ENCODE assay signal across 10 mouse cellular contexts in genomic region chr4:120128033-120128432, GRCm38 (mm10). TPM values are rescaled to one million over a fixed set of nuclear protein-coding genes. Genes with fewer than 3 reads are reported as not detected.
A peak's percentile ranks its signal among the peaks of the same experiment; 100 is the strongest.
DNase-seq lines count a peak whose midpoint lies in the region; TF ChIP-seq lines count a peak whose summit lies in the region.
"Had no signal": no experiment of that assay in that cellular context is flagged by ENCODE, and none has a peak within 500 bp of the region (broad histone marks: within the 10 kb centered on the region; RNA-seq: fewer than 3 reads in every experiment).

No protein-coding gene starts in this region.

- no peak overlapping the region for H3K27ac ChIP-seq in cerebellum, adult 2 months (ENCODE audit: insufficient read depth, low read length)
- H3K27ac ChIP-seq: hindbrain, embryonic 15.5 days had no signal

- intact Hi-C loops in gastrocnemius, postnatal 14 days (cut with DNase I; ENCODE audit: low total_unique reads), result no loop called here

- DNase-seq in lung, adult 18-20 months, result peak; percentile 23 to 48
- no peak for DNase-seq in lung, postnatal 25 days (ENCODE audit: low spot score)
- DNase-seq in adrenal gland, postnatal 10 days, result peak; percentile 85
- DNase-seq in gastrocnemius, postnatal 14 days, result peak; percentile 65
- DNase-seq in lung, postnatal 10 days, result peak; percentile 65
- no peak for DNase-seq in T-cell, adult 2 months (ENCODE audit: low spot score)
- DNase-seq in cerebellum, adult 11 months, result no peak
- DNase-seq in cerebellum, adult 2 months, result no peak

- WGBS in cerebellum, adult 2 months, result 63% methylated on average over 4 of the region's 4 CpGs

- no peak for TF ChIP-seq POLR2A in cerebellum, adult 2 months (IDR thresholded peaks at IDR 0.05; ENCODE audit: borderline replicate concordance, insufficient read depth, low read length)

- no peak overlapping the region for H3K4me3 ChIP-seq in cerebellum, adult 2 months (replicated peaks; ENCODE audit: insufficient read depth, low read depth, low read length)
- H3K4me3 ChIP-seq: hindbrain, embryonic 15.5 days had no signal

- H3K27me3 ChIP-seq in cerebellum, adult 2 months (ENCODE audit: control insufficient read depth, insufficient read depth, low read length), result no peaks in the 10 kb centered on the region
- H3K27me3 ChIP-seq: hindbrain, embryonic 15.5 days had no signal

- H3K4me1 ChIP-seq in cerebellum, adult 2 months (ENCODE audit: control insufficient read depth, insufficient read depth, low read length), result peaks cover 18% of the 10 kb centered on the region
- H3K4me1 ChIP-seq: hindbrain, embryonic 15.5 days had no signal

- no peak for TF ChIP-seq CTCF in cerebellum, adult 2 months (IDR thresholded peaks at IDR 0.05; ENCODE audit: borderline replicate concordance, insufficient read depth, low read depth, low read length)

RNA-seq across cellular contexts. Expression of gene Edn2, which starts 33.0 kb away (rescaled TPM):
- total RNA-seq in adrenal gland, postnatal 10 days (2021), result not detected
- not detected for total RNA-seq in gastrocnemius, postnatal 14 days (2021)
- 0.11 TPM in 1 of 2 replicates, not detected in the other for polyA plus RNA-seq in cerebellum, adult 2 months (2012; rRNA removed)
- total RNA-seq: left cerebral cortex, postnatal 36 days had no signal

Comparison
In these comparisons a context has a peak if more than half of its experiments do, and no peak if none do; other contexts are left out.
1. DNase-seq: peak in lung, adult 18-20 months (2 of 2), adrenal gland, postnatal 10 days (single experiment), gastrocnemius, postnatal 14 days (single experiment) and lung, postnatal 10 days (single experiment); none in lung, postnatal 25 days (single experiment), T-cell, adult 2 months (single experiment), cerebellum, adult 11 months (single experiment) and cerebellum, adult 2 months (0 of 2).